Comparison of ENCODE assay signal across 17 mouse cellular contexts in the genomic region with DNA sequence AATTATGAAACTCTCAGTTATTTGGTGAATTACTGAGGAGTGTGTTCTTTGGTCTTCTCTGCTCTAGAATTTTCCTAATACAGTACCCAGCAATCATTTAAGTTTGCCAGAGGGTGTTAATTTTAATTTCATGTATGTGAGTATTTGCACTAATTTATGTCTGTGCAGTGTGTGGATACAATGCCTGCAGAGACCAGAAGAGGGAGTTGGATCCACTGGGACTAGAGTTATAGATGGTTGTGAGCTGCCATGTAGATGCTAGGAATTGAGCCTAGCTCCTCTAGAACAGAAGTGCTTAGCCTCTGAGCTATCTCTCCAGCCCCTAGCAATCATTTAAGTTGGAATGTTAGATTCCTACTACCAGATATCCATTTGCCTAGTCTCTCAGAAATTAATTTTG. TPM values are rescaled to one million over a fixed set of nuclear protein-coding genes. Genes with fewer than 3 reads are reported as not detected.
DNase-seq lines count a peak whose midpoint lies in the region; ATAC-seq and TF ChIP-seq lines count a peak whose summit lies in the region.
"Had no signal": no experiment of that assay in that cellular context is flagged by ENCODE, and none has a peak within 500 bp of the region (broad histone marks: within the 10 kb centered on the region; RNA-seq: fewer than 3 reads in every experiment).

No protein-coding gene starts in this region.

- no peak for TF ChIP-seq EP300 in liver, embryonic 14.5 days (IDR thresholded peaks at IDR 0.05; ENCODE audit: low read depth)

- H3K27me3 ChIP-seq in intestine, postnatal 0 days (replicated peaks; ENCODE audit: control insufficient read depth, insufficient read depth, low read length) = no peaks in the 10 kb centered on the region
- no peaks in the 10 kb centered on the region for H3K27me3 ChIP-seq in intestine, embryonic 15.5 days (replicated peaks)
- H3K27me3 ChIP-seq in liver, embryonic 13.5 days = no peaks in the 10 kb centered on the region
- H3K27me3 ChIP-seq in liver, embryonic 14.5 days (ENCODE audit: control insufficient read depth, insufficient read depth, low read length) = no peaks in the 10 kb centered on the region
- H3K27me3 ChIP-seq: forebrain, embryonic 13.5 days; heart, embryonic 13.5 days had no signal

- no peaks in the 10 kb centered on the region for H3K9me3 ChIP-seq in intestine, postnatal 0 days (ENCODE audit: control insufficient read depth)
- no peaks in the 10 kb centered on the region for H3K9me3 ChIP-seq in intestine, embryonic 15.5 days
- H3K9me3 ChIP-seq in liver, embryonic 13.5 days (replicated peaks) = no peaks in the 10 kb centered on the region
- no peaks in the 10 kb centered on the region for H3K9me3 ChIP-seq in liver, embryonic 14.5 days (ENCODE audit: control insufficient read depth, low read length)
- H3K9me3 ChIP-seq: embryonic facial prominence, embryonic 10.5 days; forebrain, embryonic 13.5 days; heart, embryonic 13.5 days had no signal

- no peak overlapping the region for H3K4me3 ChIP-seq in intestine, postnatal 0 days (ENCODE audit: low read depth, low read length)
- H3K4me3 ChIP-seq in intestine, embryonic 15.5 days (replicated peaks) = no peak overlapping the region
- no peak overlapping the region for H3K4me3 ChIP-seq in liver, embryonic 13.5 days (replicated peaks)
- no peak overlapping the region for H3K4me3 ChIP-seq in liver, embryonic 14.5 days (ENCODE audit: insufficient read depth in 1 of 2, low read depth in 2 of 2, low read length in 2 of 2)
- H3K4me3 ChIP-seq: embryonic facial prominence, embryonic 10.5 days; forebrain, embryonic 13.5 days; heart, embryonic 13.5 days had no signal

- no peak for ATAC-seq in intestine, postnatal 0 days
- no peak for ATAC-seq in intestine, embryonic 15.5 days
- ATAC-seq in liver, embryonic 13.5 days (ENCODE audit: low read depth) = no peak
- no peak for ATAC-seq in liver, embryonic 14.5 days (ENCODE audit: insufficient read depth)
- ATAC-seq: forebrain, embryonic 13.5 days; forebrain, postnatal 0 days had no signal

- H3K36me3 ChIP-seq in intestine, postnatal 0 days (ENCODE audit: control insufficient read depth, insufficient read depth) = no peaks in the 10 kb centered on the region
- no peaks in the 10 kb centered on the region for H3K36me3 ChIP-seq in intestine, embryonic 15.5 days
- peaks cover 19% of the 10 kb centered on the region for H3K36me3 ChIP-seq in liver, embryonic 13.5 days
- peaks cover 7% of the 10 kb centered on the region for H3K36me3 ChIP-seq in liver, embryonic 14.5 days (replicated peaks; ENCODE audit: control insufficient read depth, insufficient read depth, low read depth)

- no peak for DNase-seq in liver, embryonic 13.5 days
- no peak for DNase-seq in liver
- DNase-seq in liver, embryonic 14.5 days (ENCODE audit: low read depth in 3 of 3, low spot score in 3 of 3) = no peak
- DNase-seq in thymus, postnatal 36 days = no peak
- DNase-seq in cerebellum, postnatal 10 days = no peak
- DNase-seq: adrenal gland, adult 2 months; adrenal gland, postnatal 25 days; cerebellum, adult 18-20 months; cerebellum, adult 9-11 months; forebrain, postnatal 0 days; gastrocnemius, postnatal 14 days; heart, postnatal 36 days had no signal

- H3K4me1 ChIP-seq in intestine, postnatal 0 days (replicated peaks; ENCODE audit: control insufficient read depth, insufficient read depth, low read length) = no peaks in the 10 kb centered on the region
- no peaks in the 10 kb centered on the region for H3K4me1 ChIP-seq in intestine, embryonic 15.5 days (replicated peaks)
- H3K4me1 ChIP-seq in liver, embryonic 13.5 days (replicated peaks) = peaks cover 94% of the 10 kb centered on the region
- H3K4me1 ChIP-seq in liver, embryonic 14.5 days (replicated peaks; ENCODE audit: control insufficient read depth in 2 of 2, insufficient read depth in 2 of 2, low read length in 1 of 2) = peaks cover 58 to 64% of the 10 kb centered on the region in 2 experiments
- H3K4me1 ChIP-seq: embryonic facial prominence, embryonic 10.5 days; forebrain, embryonic 13.5 days had no signal

- no peak overlapping the region for H3K27ac ChIP-seq in intestine, postnatal 0 days (ENCODE audit: low read depth, low read length)
- no peak overlapping the region for H3K27ac ChIP-seq in intestine, embryonic 15.5 days
- H3K27ac ChIP-seq in liver, embryonic 13.5 days = peak overlapping the region; percentile 57; the same call in 1 of the 2 replicates
- H3K27ac ChIP-seq in liver, embryonic 14.5 days = no peak overlapping the region
- H3K27ac ChIP-seq: embryonic facial prominence, embryonic 10.5 days; forebrain, embryonic 13.5 days; heart, embryonic 13.5 days had no signal

- H3K4me2 ChIP-seq in intestine, postnatal 0 days (replicated peaks; ENCODE audit: low read depth) = no peak overlapping the region
- H3K4me2 ChIP-seq in intestine, embryonic 15.5 days (replicated peaks) = no peak overlapping the region
- no peak overlapping the region for H3K4me2 ChIP-seq in liver, embryonic 13.5 days
- no peak overlapping the region for H3K4me2 ChIP-seq in liver, embryonic 14.5 days (ENCODE audit: low read depth)
- H3K4me2 ChIP-seq: forebrain, embryonic 13.5 days; heart, embryonic 13.5 days had no signal

- no peak overlapping the region for H3K9ac ChIP-seq in intestine, postnatal 0 days (ENCODE audit: low read depth, low read length)
- H3K9ac ChIP-seq in intestine, embryonic 15.5 days = no peak overlapping the region
- H3K9ac ChIP-seq in liver, embryonic 13.5 days = no peak overlapping the region
- H3K9ac ChIP-seq in liver, embryonic 14.5 days (replicated peaks) = no peak overlapping the region; the same call in 1 of the 2 replicates
- H3K9ac ChIP-seq: forebrain, embryonic 13.5 days; forebrain, postnatal 0 days; heart, embryonic 13.5 days had no signal

- TF ChIP-seq CTCF in intestine, postnatal 0 days (IDR thresholded peaks at IDR 0.05; ENCODE audit: low read depth) = peak; percentile 45
- TF ChIP-seq CTCF in liver, embryonic 14.5 days (IDR thresholded peaks at IDR 0.05; ENCODE audit: low read depth) = peak; percentile 51

RNA-seq across cellular contexts. Expression of a gene that starts 12.3 kb away (rescaled TPM):
- polyA plus RNA-seq in intestine, postnatal 0 days (2015; fragmentation: Nextera tagmentation; extraction: Ambion mirVana) = 599 and 615 TPM in 2 replicates
- 439 and 443 TPM in 2 replicates for polyA plus RNA-seq in intestine, embryonic 15.5 days (2015; fragmentation: Nextera tagmentation; extraction: Ambion mirVana)
- polyA plus RNA-seq in liver, embryonic 13.5 days (2015; fragmentation: Nextera tagmentation; extraction: Ambion mirVana) = 294 and 318 TPM in 2 replicates
- polyA plus RNA-seq in liver, embryonic 14.5 days (2012; rRNA removed) = 183 and 186 TPM in 2 replicates
- polyA plus RNA-seq in liver, embryonic 14.5 days (2014; fragmentation: Nextera tagmentation; extraction: Ambion mirVana) = 208 and 230 TPM in 2 replicates

RNA-seq across cellular contexts. Expression of a gene that starts 35.8 kb away (rescaled TPM):
- polyA plus RNA-seq in intestine, postnatal 0 days (2015; fragmentation: Nextera tagmentation; extraction: Ambion mirVana) = 9.0 and 9.4 TPM in 2 replicates
- polyA plus RNA-seq in intestine, embryonic 15.5 days (2015; fragmentation: Nextera tagmentation; extraction: Ambion mirVana) = 10.9 and 11.0 TPM in 2 replicates
- 2.4 and 2.7 TPM in 2 replicates for polyA plus RNA-seq in liver, embryonic 13.5 days (2015; fragmentation: Nextera tagmentation; extraction: Ambion mirVana)
- 1.2 and 1.8 TPM in 2 replicates for polyA plus RNA-seq in liver, embryonic 14.5 days (2012; rRNA removed)
- 2.2 and 3.0 TPM in 2 replicates for polyA plus RNA-seq in liver, embryonic 14.5 days (2014; fragmentation: Nextera tagmentation; extraction: Ambion mirVana)
